Mouse (Mus musculus): Measurements from ENCODE around the gene Srsf3.

- TF ChIP-seq POLR2A (IDR thresholded peaks at IDR 0.05; ENCODE audit: insufficient read depth, low read depth, low read length) (no peak), CTCF (IDR thresholded peaks at IDR 0.05) (peak; percentile 11; the same call in 1 of the 2 replicates)
These were observed 1.9 kb upstream of the Srsf3 start for GRCm38 (mm10) chr17:29030321-29031034.

All from heart, adult 2 months (tissue).